Mouse (Mus musculus): ENCODE measurements at regions not wholly inside any gene's neighbourhood (a gene's known extent, or its start where the extent isn't known, plus 50 kb on each side); places are given as distances from the start of the nearest gene placed in this dataset.
"Not testable (repeated sequence)": the region's sequence is repeated elsewhere in the genome, so short reads cannot be mapped to it uniquely, and the experiment has no call there.

DNA sequence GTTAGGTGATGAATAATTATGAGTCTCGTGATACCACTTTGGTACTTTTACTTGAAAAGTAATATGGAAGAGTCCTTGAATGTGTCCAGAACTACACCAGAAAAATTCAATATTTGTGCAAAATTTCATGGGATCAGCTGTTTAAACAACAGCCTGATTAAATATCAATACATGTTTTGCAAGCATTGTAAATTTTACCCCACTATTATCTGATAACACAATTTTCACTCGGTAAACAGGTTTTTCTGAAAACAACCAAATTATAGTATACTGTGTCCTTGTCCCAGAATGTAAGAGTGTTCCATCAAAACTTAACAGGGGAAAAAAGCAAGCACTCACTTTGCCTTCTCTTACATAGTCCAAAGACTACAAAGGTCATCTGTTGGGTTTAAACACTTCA, 343.1 kb upstream of the Fign start:
- Histone ChIP-seq H3K9me3 (replicated peaks; ENCODE audit: low read length) (peaks cover 14% of the 10 kb centered on the region), H3K79me2 (replicated peaks; ENCODE audit: control insufficient read depth, extremely low read depth, insufficient read depth, poor library complexity, severe bottlenecking) (no peaks in the 10 kb centered on the region), H3K36me3 (replicated peaks in 1 of 2; ENCODE audit: control insufficient read depth in 1 of 2, insufficient read depth in 1 of 2, low read length in 1 of 2) (no peaks in the 10 kb centered on the region), H3K4me1 (ENCODE audit: control insufficient read depth in 1 of 2, insufficient read depth in 2 of 2) (no peaks in the 10 kb centered on the region), H3K4me3 (replicated peaks in 1 of 3; ENCODE audit: low read depth in 2 of 3, low read length in 2 of 3, poor library complexity in 1 of 3) (no peak overlapping the region), H3K27me3 (replicated peaks) (no peaks in the 10 kb centered on the region), H3K27ac (ENCODE audit: insufficient read depth, low read depth) (no peak overlapping the region), H3K9ac (ENCODE audit: insufficient read depth, low read depth) (no peak overlapping the region), H3K4me2 (ENCODE audit: insufficient read depth, low read depth, poor library complexity, severe bottlenecking) (no peak overlapping the region)
- no peak for DNase-seq (ENCODE audit: extremely low read depth)
- in situ Hi-C loops (cut with MboI; ENCODE audit: low pct_ligation_motif_present, low pct_unique_long_range_greater_than_20kb, low sequenced_read_pairs) (no loop called here), dilution Hi-C loops (cut with MboI; ENCODE audit: extremely low pct_ligation_motif_present, extremely low pct_unique_long_range_greater_than_20kb, low sequenced_read_pairs) (no loop called here)
- TF ChIP-seq POLR2A (IDR thresholded peaks at IDR 0.05; ENCODE audit: low read depth, low read length) = no peak
- TF ChIP-seq SMC3 (IDR thresholded peaks at IDR 0.05; ENCODE audit: low read depth, low read length) = no peak
- no peak for TF ChIP-seq NRF1 (IDR thresholded peaks at IDR 0.05; ENCODE audit: low read depth, low read length)
- TF ChIP-seq USF1 (IDR thresholded peaks at IDR 0.05; ENCODE audit: low read depth, low read length) = no peak
- TF ChIP-seq USF2 (conservative IDR thresholded peaks at IDR 0.05; ENCODE audit: low read depth, low read length) = no peak
- no peak for TF ChIP-seq IRF4 (IDR thresholded peaks at IDR 0.05; ENCODE audit: low read depth, low read length)
- TF ChIP-seq RCOR1 (conservative IDR thresholded peaks at IDR 0.05; ENCODE audit: low read depth, low read length) = no peak
- no peak for TF ChIP-seq MYC (IDR thresholded peaks at IDR 0.05; ENCODE audit: low read depth, low read length)
- TF ChIP-seq MEF2A (IDR thresholded peaks at IDR 0.05; ENCODE audit: borderline replicate concordance, low read depth, low read length) = no peak
- no peak for TF ChIP-seq PAX5 (IDR thresholded peaks at IDR 0.05; ENCODE audit: low read length)
- TF ChIP-seq ZC3H11A (IDR thresholded peaks at IDR 0.05; ENCODE audit: low read depth, low read length) = no peak
- no peak for TF ChIP-seq UBTF (IDR thresholded peaks at IDR 0.05; ENCODE audit: low read depth, low read length)
- no peak for TF ChIP-seq RAD21 (IDR thresholded peaks at IDR 0.05; ENCODE audit: low read depth, low read length)
- TF ChIP-seq KAT2A (IDR thresholded peaks at IDR 0.05; ENCODE audit: insufficient replicate concordance, low read length) = no peak
- no peak for TF ChIP-seq JUN (IDR thresholded peaks at IDR 0.05; ENCODE audit: insufficient read depth, low read depth, low read length)

DNA sequence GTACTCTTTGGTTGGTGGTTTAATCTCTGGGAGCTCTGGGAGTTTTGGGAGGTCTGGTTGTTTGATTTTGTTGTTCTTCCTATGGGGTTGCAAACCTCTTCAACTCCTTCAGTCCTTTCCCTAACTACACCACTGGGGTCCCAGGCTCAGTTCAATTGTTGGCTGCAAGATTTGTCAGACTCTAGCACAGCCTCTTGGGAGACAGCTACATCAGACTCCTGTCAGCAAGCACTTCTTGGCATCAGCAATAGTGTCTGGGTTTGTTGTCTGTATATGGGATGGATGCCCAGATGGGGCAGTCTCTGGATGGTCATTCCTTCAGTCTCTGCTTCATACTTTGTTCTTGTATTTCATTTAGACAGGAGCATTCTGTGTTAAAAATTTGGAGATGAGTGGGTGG, 319.3 kb upstream of the Fign start:
- H3K79me2 ChIP-seq (replicated peaks; ENCODE audit: control insufficient read depth, extremely low read depth, insufficient read depth, poor library complexity, severe bottlenecking); H3K4me3 ChIP-seq (replicated peaks in 1 of 3; ENCODE audit: low read depth in 2 of 3, low read length in 2 of 3, poor library complexity in 1 of 3); in situ Hi-C loops (cut with MboI; ENCODE audit: low pct_ligation_motif_present, low pct_unique_long_range_greater_than_20kb, low sequenced_read_pairs); H3K9ac ChIP-seq (ENCODE audit: insufficient read depth, low read depth); H3K4me2 ChIP-seq (ENCODE audit: insufficient read depth, low read depth, poor library complexity, severe bottlenecking); H3K36me3 ChIP-seq (replicated peaks in 1 of 2; ENCODE audit: control insufficient read depth in 1 of 2, insufficient read depth in 1 of 2, low read length in 1 of 2); H3K4me1 ChIP-seq (ENCODE audit: control insufficient read depth in 1 of 2, insufficient read depth in 2 of 2); DNase-seq (ENCODE audit: extremely low read depth); H3K27me3 ChIP-seq (replicated peaks); dilution Hi-C loops (cut with MboI; ENCODE audit: extremely low pct_ligation_motif_present, extremely low pct_unique_long_range_greater_than_20kb, low sequenced_read_pairs); H3K27ac ChIP-seq (ENCODE audit: insufficient read depth, low read depth): not testable (repeated sequence)
- peaks cover 13% of the 10 kb centered on the region for H3K9me3 ChIP-seq (replicated peaks; ENCODE audit: low read length)

DNA sequence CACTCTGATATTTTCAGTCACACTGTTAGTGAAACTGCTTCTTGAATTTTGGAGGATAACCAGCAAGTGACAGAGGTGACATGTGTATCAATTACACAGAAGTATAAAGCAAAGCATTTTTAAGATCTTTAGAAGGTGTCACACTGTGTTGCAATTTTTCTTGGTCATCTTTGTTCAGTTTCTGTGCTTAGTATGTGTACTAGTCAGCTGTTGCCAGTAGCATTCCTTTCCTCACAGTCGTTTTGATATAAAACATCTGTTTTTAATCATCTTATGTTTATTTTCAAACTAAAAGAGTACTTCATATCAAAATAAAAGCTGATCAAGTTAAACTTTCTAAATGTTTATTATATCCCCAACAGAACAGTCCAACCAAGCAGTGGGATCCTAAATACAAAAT, 316.0 kb upstream of the Fign start:
- Histone ChIP-seq H3K79me2 (replicated peaks; ENCODE audit: control insufficient read depth, extremely low read depth, insufficient read depth, poor library complexity, severe bottlenecking) (no peaks in the 10 kb centered on the region), H3K4me2 (ENCODE audit: insufficient read depth, low read depth, poor library complexity, severe bottlenecking) (no peak overlapping the region), H3K36me3 (replicated peaks in 1 of 2; ENCODE audit: control insufficient read depth in 1 of 2, insufficient read depth in 1 of 2, low read length in 1 of 2) (no peaks in the 10 kb centered on the region), H3K27me3 (replicated peaks) (no peaks in the 10 kb centered on the region), H3K4me1 (ENCODE audit: control insufficient read depth in 1 of 2, insufficient read depth in 2 of 2) (no peaks in the 10 kb centered on the region), H3K9ac (ENCODE audit: insufficient read depth, low read depth) (no peak overlapping the region), H3K4me3 (replicated peaks in 1 of 3; ENCODE audit: low read depth in 2 of 3, low read length in 2 of 3, poor library complexity in 1 of 3) (no peak overlapping the region), H3K27ac (ENCODE audit: insufficient read depth, low read depth) (no peak overlapping the region), H3K9me3 (replicated peaks; ENCODE audit: low read length) (peaks cover 14% of the 10 kb centered on the region)
- dilution Hi-C loops (cut with MboI; ENCODE audit: extremely low pct_ligation_motif_present, extremely low pct_unique_long_range_greater_than_20kb, low sequenced_read_pairs) = no loop called here
- DNase-seq (ENCODE audit: extremely low read depth) = no peak
- in situ Hi-C loops (cut with MboI; ENCODE audit: low pct_ligation_motif_present, low pct_unique_long_range_greater_than_20kb, low sequenced_read_pairs) = no loop called here
- TF ChIP-seq RAD21 (IDR thresholded peaks at IDR 0.05; ENCODE audit: low read depth, low read length) (no peak), JUND (conservative IDR thresholded peaks at IDR 0.05; ENCODE audit: low read depth, low read length) (no peak), ZNF384 (IDR thresholded peaks at IDR 0.05; ENCODE audit: low read depth, low read length) (no peak), TBP (conservative IDR thresholded peaks at IDR 0.05; ENCODE audit: low read depth, low read length) (no peak), ZMIZ1 (IDR thresholded peaks at IDR 0.05; ENCODE audit: low read depth, low read length) (no peak), JUN (IDR thresholded peaks at IDR 0.05; ENCODE audit: insufficient read depth, low read depth, low read length) (no peak), MYC (IDR thresholded peaks at IDR 0.05; ENCODE audit: low read depth, low read length) (no peak), BHLHE40 (IDR thresholded peaks at IDR 0.05; ENCODE audit: low read depth, low read length) (no peak), USF2 (conservative IDR thresholded peaks at IDR 0.05; ENCODE audit: low read depth, low read length) (no peak), CHD1 (IDR thresholded peaks at IDR 0.05; ENCODE audit: low read depth, low read length) (no peak), USF1 (IDR thresholded peaks at IDR 0.05; ENCODE audit: low read depth, low read length) (no peak), CHD2 (IDR thresholded peaks at IDR 0.05; ENCODE audit: low read length) (no peak), MAFK (IDR thresholded peaks at IDR 0.05; ENCODE audit: insufficient replicate concordance, low read length) (no peak), KAT2A (IDR thresholded peaks at IDR 0.05; ENCODE audit: insufficient replicate concordance, low read length) (no peak)

All from CH12.LX (cell line).